Mouse (Mus musculus) lung, postnatal 4 days (tissue): Measurements from ENCODE around the gene Fasn.
"Not testable (repeated sequence)": the region's sequence is repeated elsewhere in the genome, so short reads cannot be mapped to it uniquely, and the experiment has no call there.

ENCODE experiments used
- DNase-seq, 2 experiments: peaks; one replicate each; pipeline ENCODE4 v3.0.0; 2021

Gene Fasn

GRCm38 (mm10) chr11:120823956-120824786 is at the start of gene Fasn:
Fasn (minus strand) TSS chr11:120824547.
- DNase-seq: peak; percentile 96 to 98

GRCm38 (mm10) chr11:120873206-120873605 is 48.9 kb upstream of the Fasn start:
- DNase-seq: peak in 1 of 2 experiments; percentile 14

GRCm38 (mm10) chr11:120871521-120871920 is 47.2 kb upstream of the Fasn start:
- no peak for DNase-seq

- no peak for DNase-seq
Measured at GRCm38 (mm10) chr11:120865816-120866215, 41.5 kb upstream of the Fasn start.

- no peak for DNase-seq
Measured at GRCm38 (mm10) chr11:120862819-120863218, 38.5 kb upstream of the Fasn start.

GRCm38 (mm10) chr11:120855938-120856337 is 31.6 kb upstream of the Fasn start:
- DNase-seq: not testable (repeated sequence)

GRCm38 (mm10) chr11:120853788-120854187 is 29.4 kb upstream of the Fasn start:
- DNase-seq: no peak

- DNase-seq: peak in 1 of 2 experiments; percentile 18
Measured at GRCm38 (mm10) chr11:120853158-120853557, 28.8 kb upstream of the Fasn start.

- peak; percentile 46 to 49 for DNase-seq
Measured at GRCm38 (mm10) chr11:120852083-120852935, 28.0 kb upstream of the Fasn start.

- DNase-seq: no peak
Measured at GRCm38 (mm10) chr11:120851582-120851981, 27.2 kb upstream of the Fasn start.

GRCm38 (mm10) chr11:120851132-120851531 is 26.8 kb upstream of the Fasn start:
- no peak for DNase-seq

- peak; percentile 25 to 36 for DNase-seq
Measured at GRCm38 (mm10) chr11:120850331-120851030, 26.1 kb upstream of the Fasn start.

- DNase-seq: no peak
Measured at GRCm38 (mm10) chr11:120846725-120847475, 22.6 kb upstream of the Fasn start.

GRCm38 (mm10) chr11:120844329-120844728 is 20.0 kb upstream of the Fasn start:
- no peak for DNase-seq

GRCm38 (mm10) chr11:120833555-120834280 is 9.4 kb upstream of the Fasn start:
- DNase-seq: no peak

GRCm38 (mm10) chr11:120832962-120833361 is 8.6 kb upstream of the Fasn start:
- DNase-seq: not testable (repeated sequence)

GRCm38 (mm10) chr11:120831659-120832440 is 7.5 kb upstream of the Fasn start:
- no peak for DNase-seq

- DNase-seq: no peak
Measured at GRCm38 (mm10) chr11:120830686-120831085, 6.3 kb upstream of the Fasn start.

- no peak for DNase-seq
Measured at GRCm38 (mm10) chr11:120829757-120830532, 5.6 kb upstream of the Fasn start.

- no peak for DNase-seq
Measured at GRCm38 (mm10) chr11:120828416-120828815, 4.1 kb upstream of the Fasn start.
